Mouse (Mus musculus) E14TG2a.4 (cell line): ENCODE data around the gene Pcsk2.

ENCODE experiments used
- CTCF ChIP-seq: conservative IDR thresholded peaks from 2 replicates; pipeline ENCODE4 v1.5.1; 2014; ENCODE audit warnings: low read length
- NANOG ChIP-seq: IDR thresholded peaks from 2 replicates; pipeline ENCODE4 v1.6.1; 2014; ENCODE audit warnings: borderline replicate concordance, low read length, mixed read lengths

- TF ChIP-seq CTCF (no peak), NANOG (no peak)
Observed at GRCm38 (mm10) chr2:143679513-143679912, 133.6 kb downstream of the Pcsk2 start.
